Mouse (Mus musculus) neural tube, embryonic 13.5 days (tissue): ENCODE measurements around the gene Olfr1247. TPM values are rescaled to one million over a fixed set of nuclear protein-coding genes. Genes with fewer than 3 reads are reported as not detected.
"Not testable (repeated sequence)": the region's sequence is repeated elsewhere in the genome, so short reads cannot be mapped to it uniquely, and the experiment has no call there.

Source experiments
- ATAC-seq: fragments of 200-750 bp; cut with Nextera tagmentation; 2 replicates; pipeline ENCODE4 v1.8.0; 2017; ENCODE audit warnings: low read depth, mild to moderate bottlenecking, moderate TSS enrichment, moderate library complexity
- H3K27ac ChIP-seq: fragments of 300-500 bp; sonication (generic); replicated peaks from 2 replicates; pipeline ENCODE4 v1.5.1; 2015; ENCODE audit warnings: moderate library complexity, mild to moderate bottlenecking, inconsistent platforms
- H3K27me3 ChIP-seq: fragments of 300-500 bp; sonication (generic); 2 replicates; pipeline ENCODE4 v1.6.1; 2015; ENCODE audit warnings: mild to moderate bottlenecking, inconsistent platforms
- H3K36me3 ChIP-seq: fragments of 300-500 bp; sonication (generic); 2 replicates; pipeline ENCODE4 v1.6.1; 2015; ENCODE audit warnings: mild to moderate bottlenecking, inconsistent platforms
- H3K4me1 ChIP-seq: fragments of 300-500 bp; sonication (generic); replicated peaks from 2 replicates; pipeline ENCODE4 v1.6.1; 2015; ENCODE audit warnings: inconsistent platforms
- H3K4me2 ChIP-seq: fragments of 300-500 bp; sonication (generic); 2 replicates; pipeline ENCODE4 v1.6.1; 2015; ENCODE audit warnings: inconsistent platforms, mild to moderate bottlenecking, moderate library complexity
- H3K4me3 ChIP-seq: fragments of 300-500 bp; sonication (generic); 2 replicates; pipeline ENCODE4 v1.5.1; 2015; ENCODE audit warnings: mild to moderate bottlenecking, inconsistent platforms
- H3K9ac ChIP-seq: fragments of 300-500 bp; sonication (generic); 2 replicates; pipeline ENCODE4 v1.6.1; 2015; ENCODE audit warnings: moderate library complexity, mild to moderate bottlenecking, inconsistent platforms
- H3K9me3 ChIP-seq: fragments of 300-500 bp; sonication (generic); 2 replicates; pipeline ENCODE4 v1.6.1; 2016; ENCODE audit warnings: inconsistent platforms
- WGBS: fragments of 180-500 bp; shearing (Covaris S2); methylation state at CpG from one replicate; pipeline ENCODE4 v1.1.7; 2015; 5-methylcytosine and 5-hydroxymethylcytosine counted together
- polyA plus RNA-seq: library from polyadenylated mRNA; unstranded; fragments of >200 nt; fragmentation: Nextera tagmentation; extraction: Ambion mirVana; gene quantifications from 2 replicates; pipeline ENCODE4 v1.2.1, GENCODE M21; 2015

Olfr1247 gene
- not detected in 2 replicates for polyA plus RNA-seq

DNA sequence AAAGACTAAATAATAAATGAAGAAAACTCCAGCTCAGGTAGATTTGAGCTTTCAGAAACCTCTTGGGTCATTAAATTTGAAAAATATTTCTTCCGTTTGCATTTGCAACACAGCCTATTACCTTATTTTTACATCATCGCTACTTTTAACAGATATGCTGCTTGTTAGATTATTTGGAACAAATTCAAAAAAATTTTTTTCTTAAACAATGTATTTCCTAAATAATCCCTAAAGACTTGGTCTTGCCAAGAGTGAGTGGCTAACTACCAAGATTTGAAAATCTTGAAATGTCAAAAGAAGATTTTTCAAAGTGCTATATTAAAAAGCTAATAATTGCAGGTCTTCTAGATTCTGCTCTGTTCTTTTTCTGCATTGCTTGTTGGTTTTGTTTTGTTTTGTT, at the start of gene Olfr1247:
TSS of gene Olfr1247 (minus strand) at position 101 of the 400 bp plus-strand sequence.
- Histone ChIP-seq H3K27ac (no peak within 1 kb of the TSS), H3K4me2 (no peak within 1 kb of the TSS), H3K4me3 (no peak within 1 kb of the TSS), H3K9ac (no peak within 1 kb of the TSS), H3K27me3 (no peaks in the 10 kb centered on the region), H3K4me1 (no peaks in the 10 kb centered on the region), H3K36me3 (no peaks in the 10 kb centered on the region), H3K9me3 (no peaks in the 10 kb centered on the region)
- WGBS: 93% methylated on average over 2 of the region's 2 CpGs
- no peak for ATAC-seq

DNA sequence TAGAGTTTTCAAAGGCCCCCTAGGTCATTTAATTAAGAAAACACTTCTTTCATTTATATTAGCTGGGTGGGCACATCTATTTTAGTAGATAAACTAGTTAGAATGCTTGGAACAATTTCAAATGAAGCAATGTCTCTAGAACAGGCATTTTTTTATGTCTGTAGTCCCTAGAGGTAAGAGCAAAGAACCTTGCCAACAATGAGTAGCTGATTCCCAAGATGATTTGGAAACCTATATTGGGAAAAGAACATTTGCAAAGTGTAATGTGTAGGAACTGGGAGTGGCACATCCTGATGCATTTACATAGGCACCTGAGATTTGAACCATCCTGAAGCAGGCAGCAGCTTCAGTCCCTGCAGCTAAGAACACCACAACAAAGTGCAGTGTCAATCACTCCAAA, 47.4 kb upstream of the Olfr1247 start, which contains the start of gene Olfr1250:
TSS of gene Olfr1250 (minus strand) at position 101 of the 400 bp plus-strand sequence.
- ATAC-seq: no peak
- no peak within 1 kb of the TSS for H3K27ac ChIP-seq
- no peaks in the 10 kb centered on the region for H3K36me3 ChIP-seq
- H3K27me3 ChIP-seq: no peaks in the 10 kb centered on the region
- no peak within 1 kb of the TSS for H3K4me2 ChIP-seq
- H3K9ac ChIP-seq: no peak within 1 kb of the TSS
- H3K9me3 ChIP-seq: no peaks in the 10 kb centered on the region
- H3K4me3 ChIP-seq: no peak within 1 kb of the TSS
- H3K4me1 ChIP-seq: no peaks in the 10 kb centered on the region

DNA sequence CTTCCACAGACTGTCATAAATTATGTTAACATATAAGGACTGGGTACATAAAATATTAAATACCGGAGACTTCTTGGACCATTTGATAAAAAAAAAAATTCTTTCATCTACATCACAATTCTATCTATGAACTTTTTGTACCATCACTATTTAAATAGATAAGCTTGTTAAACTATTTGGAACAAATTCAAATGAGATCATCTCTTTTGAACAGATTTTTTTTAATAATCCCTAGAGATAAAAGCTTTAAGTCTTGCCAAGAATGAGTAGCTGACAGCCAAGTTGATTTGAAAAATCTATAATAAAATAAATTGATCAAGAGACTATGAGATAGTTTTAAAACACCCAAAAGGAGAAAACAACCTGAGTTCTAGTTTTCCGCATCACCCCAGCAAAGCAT, 21.0 kb upstream of the Olfr1247 start, which contains the start of gene Olfr1249:
TSS of gene Olfr1249 (minus strand) at position 101 of the 400 bp plus-strand sequence.
- 90% methylated on average over 2 of the region's 2 CpGs for WGBS
- H3K27me3 ChIP-seq: no peaks in the 10 kb centered on the region
- H3K9ac ChIP-seq: no peak within 1 kb of the TSS
- H3K4me1 ChIP-seq: no peaks in the 10 kb centered on the region
- no peaks in the 10 kb centered on the region for H3K36me3 ChIP-seq
- no peak within 1 kb of the TSS for H3K4me2 ChIP-seq
- no peak for ATAC-seq
- H3K27ac ChIP-seq: no peak within 1 kb of the TSS
- H3K4me3 ChIP-seq: no peak within 1 kb of the TSS
- no peaks in the 10 kb centered on the region for H3K9me3 ChIP-seq

DNA sequence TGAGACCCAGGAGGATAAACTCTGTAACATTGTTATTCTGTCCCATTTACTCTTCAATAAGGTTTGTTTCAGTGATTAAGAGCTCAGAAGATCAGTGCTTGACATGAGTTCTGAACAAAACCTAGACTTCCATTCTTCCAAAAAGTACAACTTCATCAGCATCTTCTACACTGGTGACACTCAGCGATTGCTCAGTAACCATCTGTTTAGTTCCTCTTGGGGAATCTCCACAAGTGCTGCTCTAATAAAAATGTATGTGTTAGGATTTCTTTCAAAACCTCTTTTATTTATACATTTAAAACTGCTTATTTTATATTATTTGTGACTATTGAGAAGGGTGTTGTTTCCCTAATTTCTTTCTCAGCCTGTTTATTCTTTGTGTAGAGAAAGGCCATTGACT, 4.2 kb upstream of the Olfr1247 start, which contains the start of gene Olfr1248:
TSS of gene Olfr1248 (minus strand) at position 101 of the 400 bp plus-strand sequence.
- H3K27me3 ChIP-seq, ATAC-seq, H3K4me3 ChIP-seq, H3K27ac ChIP-seq, H3K9ac ChIP-seq, H3K9me3 ChIP-seq, H3K4me2 ChIP-seq, H3K4me1 ChIP-seq, H3K36me3 ChIP-seq: not testable (repeated sequence)
- 100% methylated on average over 1 of the region's 1 CpGs for WGBS

DNA sequence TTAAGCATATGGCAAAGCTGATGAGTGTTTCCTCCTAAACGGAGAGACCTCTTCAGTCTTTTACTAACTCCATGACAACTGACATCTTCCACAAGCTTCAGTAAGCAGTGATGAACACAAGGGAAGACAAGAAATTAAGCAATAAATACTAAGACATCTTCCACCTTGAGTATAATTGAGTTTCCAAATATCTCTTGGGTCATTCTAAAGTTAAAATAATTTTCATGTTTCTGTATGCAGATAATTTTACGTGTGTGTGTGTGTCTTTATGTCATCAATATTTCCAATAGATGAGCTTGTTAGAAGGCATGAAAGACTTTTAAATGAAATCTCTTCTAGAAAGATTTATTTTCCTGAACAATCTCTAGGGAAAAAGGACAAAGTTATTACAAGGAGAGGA, 20.9 kb downstream of the Olfr1247 start, which contains the start of gene Olfr1246:
TSS of gene Olfr1246 (minus strand) at position 101 of the 400 bp plus-strand sequence.
- WGBS: 90% methylated on average over 2 of the region's 2 CpGs
- H3K9ac ChIP-seq: no peak within 1 kb of the TSS
- H3K9me3 ChIP-seq: no peaks in the 10 kb centered on the region
- H3K4me2 ChIP-seq: no peak within 1 kb of the TSS
- H3K4me1 ChIP-seq: no peaks in the 10 kb centered on the region
- H3K4me3 ChIP-seq: no peak within 1 kb of the TSS
- ATAC-seq: no peak
- no peak within 1 kb of the TSS for H3K27ac ChIP-seq
- no peaks in the 10 kb centered on the region for H3K36me3 ChIP-seq
- H3K27me3 ChIP-seq: no peaks in the 10 kb centered on the region

DNA sequence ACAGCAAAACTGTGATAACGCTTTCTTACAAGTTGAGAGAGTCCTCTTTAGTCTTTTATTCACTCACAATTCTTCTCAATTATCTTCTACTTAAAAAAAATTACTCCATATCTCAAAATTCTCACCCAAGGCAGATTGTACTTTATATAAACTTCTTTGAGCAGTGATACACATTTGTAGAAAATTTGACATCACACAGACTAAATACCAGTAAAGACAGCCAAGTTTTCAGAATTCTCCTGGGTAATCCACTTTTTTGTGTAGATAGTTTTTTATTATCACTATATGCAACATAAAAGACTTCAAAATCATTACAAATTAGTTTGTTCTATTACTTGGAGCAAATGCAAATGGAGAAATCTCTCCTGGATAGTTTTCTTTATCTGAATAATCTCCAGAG, 35.6 kb downstream of the Olfr1247 start, which contains the start of gene Olfr1245:
TSS of gene Olfr1245 (minus strand) at position 101 of the 400 bp plus-strand sequence.
- no peaks in the 10 kb centered on the region for H3K4me1 ChIP-seq
- no peaks in the 10 kb centered on the region for H3K27me3 ChIP-seq
- WGBS: 92% methylated on average over 1 of the region's 1 CpGs
- H3K4me2 ChIP-seq: no peak within 1 kb of the TSS
- ATAC-seq: no peak
- no peak within 1 kb of the TSS for H3K9ac ChIP-seq
- H3K36me3 ChIP-seq: no peaks in the 10 kb centered on the region
- H3K27ac ChIP-seq: no peak within 1 kb of the TSS
- no peak within 1 kb of the TSS for H3K4me3 ChIP-seq
- no peaks in the 10 kb centered on the region for H3K9me3 ChIP-seq

DNA sequence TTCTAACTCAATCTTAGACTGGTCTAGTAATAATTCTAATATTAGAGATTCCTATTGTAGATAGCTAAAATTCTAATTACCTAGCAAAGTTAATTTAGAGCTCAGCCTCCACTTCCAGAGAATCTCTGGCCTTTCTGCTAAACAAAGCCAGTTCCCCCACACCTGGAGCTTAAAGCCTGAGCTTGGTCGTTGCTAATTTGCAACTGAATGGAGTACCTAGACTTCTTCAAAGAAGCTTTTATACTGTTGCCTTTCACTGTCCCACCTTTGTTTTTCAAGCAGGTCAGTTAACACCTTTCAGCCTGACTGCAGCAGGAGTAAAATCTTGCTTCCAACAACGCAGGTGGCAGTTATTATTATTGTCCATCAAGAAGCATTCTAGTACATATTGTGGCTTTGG, 51.2 kb downstream of the Olfr1247 start:
- H3K4me2 ChIP-seq, H3K36me3 ChIP-seq, H3K9ac ChIP-seq, H3K27me3 ChIP-seq, H3K9me3 ChIP-seq, H3K27ac ChIP-seq, ATAC-seq, H3K4me3 ChIP-seq, H3K4me1 ChIP-seq: not testable (repeated sequence)
- WGBS: 65% methylated on average over 2 of the region's 2 CpGs

Other genes starting within 250 kb of the Olfr1247 start
- not detected in 2 replicates for gene Olfr1234, start 249.3 kb downstream of the Olfr1247 start, polyA plus RNA-seq
- not detected in 2 replicates for gene Olfr1238, start 204.5 kb downstream of the Olfr1247 start, polyA plus RNA-seq
- gene Olfr1239, start 193.7 kb downstream of the Olfr1247 start, polyA plus RNA-seq: not detected in 2 replicates
- not detected in 2 replicates for gene Olfr1240, start 171.1 kb downstream of the Olfr1247 start, polyA plus RNA-seq
- gene Olfr1241, start 127.0 kb downstream of the Olfr1247 start, polyA plus RNA-seq: not detected in 2 replicates
- not detected in 2 replicates for gene Olfr1242, start 115.8 kb downstream of the Olfr1247 start, polyA plus RNA-seq
- not detected in 2 replicates for gene Olfr1243, start 82.6 kb downstream of the Olfr1247 start, polyA plus RNA-seq
- gene Olfr1245, start 35.7 kb downstream of the Olfr1247 start, polyA plus RNA-seq: not detected in 2 replicates
- gene Olfr1246, start 21.0 kb downstream of the Olfr1247 start, polyA plus RNA-seq: not detected in 2 replicates
- not detected in 2 replicates for gene Olfr1248, start 4.1 kb upstream of the Olfr1247 start, polyA plus RNA-seq
- not detected in 2 replicates for gene Olfr1249, start 20.9 kb upstream of the Olfr1247 start, polyA plus RNA-seq
- not detected in 2 replicates for gene Olfr1250, start 47.3 kb upstream of the Olfr1247 start, polyA plus RNA-seq
- not detected in 2 replicates for gene Olfr1251, start 57.8 kb upstream of the Olfr1247 start, polyA plus RNA-seq
- not detected in 2 replicates for gene Olfr1252, start 110.9 kb upstream of the Olfr1247 start, polyA plus RNA-seq
- gene Olfr1253, start 143.0 kb upstream of the Olfr1247 start, polyA plus RNA-seq: not detected in 2 replicates
- gene Olfr1254, start 179.5 kb upstream of the Olfr1247 start, polyA plus RNA-seq: not detected in 2 replicates
- not detected in 2 replicates for gene Olfr1255, start 197.9 kb upstream of the Olfr1247 start, polyA plus RNA-seq
- not detected in 2 replicates for gene Olfr1256, start 227.4 kb upstream of the Olfr1247 start, polyA plus RNA-seq
- not detected in 2 replicates for gene Olfr48, start 234.1 kb upstream of the Olfr1247 start, polyA plus RNA-seq